Mouse (Mus musculus) pancreas, adult 10 weeks (tissue): ENCODE measurements around the gene Nfil3. TPM values are rescaled to one million over a fixed set of nuclear protein-coding genes. Genes with fewer than 3 reads are reported as not detected.

Experiments
- polyA plus RNA-seq: library from polyadenylated mRNA; stranded (reverse); fragments of 350-450 nt; fragmentation: Illumina TruSeq; extraction: RNeasy Lipid Tissue Mini Kit (QIAGEN cat#74804); gene quantifications from one replicate; pipeline ENCODE4 v1.2.3, GENCODE M21; 2015; ENCODE audit warnings: low read depth, low replicate concordance; ENCODE audit not compliant: insufficient read depth

The Nfil3 gene
- 4.6 TPM for polyA plus RNA-seq

DNA sequence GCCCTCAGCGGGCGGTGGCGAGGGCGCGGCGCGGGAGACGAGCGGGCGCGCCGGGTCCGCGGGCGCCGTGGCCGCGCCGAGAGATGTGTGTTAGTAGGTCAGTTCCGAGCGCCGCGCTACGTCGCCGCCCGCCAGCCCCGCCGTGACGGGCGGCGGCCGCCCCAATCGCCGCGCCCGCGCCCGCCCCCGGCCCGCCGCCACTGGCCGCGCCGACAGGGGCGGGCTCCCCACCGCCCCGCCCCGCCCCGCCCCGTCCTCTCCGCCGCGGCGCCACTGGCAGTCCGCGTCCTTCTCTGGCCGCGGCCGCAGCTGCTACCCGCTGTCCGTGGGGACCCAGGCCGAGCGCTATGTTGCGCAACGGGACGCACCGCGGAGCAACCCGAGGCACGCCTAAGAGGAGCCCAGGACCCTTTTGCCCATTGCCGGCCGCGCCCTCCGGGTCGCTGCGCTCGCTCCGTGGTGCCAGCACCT lies at the start of gene Nfil3:
Gene Nfil3 (minus strand): TSS at position 123 of the 471 bp plus-strand sequence.

DNA sequence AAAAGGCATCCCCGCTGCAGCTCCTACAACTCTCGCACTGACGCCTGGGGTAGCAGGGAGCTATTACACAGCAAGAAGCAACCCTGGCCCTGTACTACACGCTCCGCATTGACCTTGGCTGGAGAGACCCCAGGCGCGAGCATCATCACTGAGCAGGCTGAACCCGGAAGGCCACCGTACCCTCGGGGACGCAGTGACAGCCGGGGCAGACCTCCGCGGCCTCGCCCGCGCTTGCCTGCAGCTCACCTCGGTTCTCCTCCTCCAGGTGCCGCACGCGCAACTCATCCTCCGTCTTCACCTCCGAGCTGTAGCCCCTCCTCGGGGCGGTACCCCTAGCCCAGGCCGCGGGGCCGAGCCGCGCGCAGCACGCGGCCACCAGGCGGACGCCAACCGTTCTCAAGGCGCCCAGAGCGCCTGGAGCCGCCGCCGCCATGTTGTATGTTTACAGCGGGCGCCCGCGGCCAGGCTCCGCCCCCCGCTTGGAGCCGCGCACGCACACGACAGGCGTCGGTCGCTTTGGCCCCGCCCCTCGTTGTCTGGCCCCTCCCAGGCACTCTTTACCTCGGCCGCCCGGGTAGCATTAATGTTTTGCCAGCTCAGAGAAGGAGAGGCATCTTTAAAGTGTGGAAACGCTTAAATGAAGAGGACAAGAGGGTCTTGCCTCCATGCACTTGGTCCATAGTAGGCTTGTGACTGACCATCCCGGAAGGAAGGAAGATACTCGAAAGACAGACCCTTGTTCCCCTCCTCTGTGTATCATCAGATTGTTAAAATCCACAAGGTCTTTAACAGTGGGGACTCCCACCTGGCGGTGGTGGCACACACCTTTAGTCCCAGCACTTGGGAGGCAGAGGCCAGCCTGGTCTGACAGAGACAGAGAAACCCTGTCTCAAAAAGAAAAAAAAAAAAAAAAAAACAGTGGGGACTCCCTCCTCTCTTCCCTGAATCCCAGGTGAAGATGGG lies 51.4 kb downstream of the Nfil3 start, which contains the start of gene Auh:
Gene Auh (minus strand): TSS at position 473 of the 963 bp plus-strand sequence.

Other genes starting within 250 kb of the Nfil3 start
- 9.8 TPM for gene Auh, start 51.4 kb downstream of the Nfil3 start, polyA plus RNA-seq